Mouse (Mus musculus): Measurements from ENCODE around the gene Elmo1.

- no peak for TF ChIP-seq CTCF (IDR thresholded peaks at IDR 0.05; ENCODE audit: low read depth, low read length)
- no peak for TF ChIP-seq TAL1 (conservative IDR thresholded peaks at IDR 0.05; ENCODE audit: low read depth, low read length)
- TF ChIP-seq POLR2AphosphoS5 (IDR thresholded peaks at IDR 0.05; ENCODE audit: insufficient replicate concordance, low read depth, low read length), result no peak
Measured at GRCm38 (mm10) chr13:20098594-20098965, 8.2 kb downstream of the Elmo1 start.
